Mouse (Mus musculus): ENCODE measurements around the gene Cfap65.

DNA sequence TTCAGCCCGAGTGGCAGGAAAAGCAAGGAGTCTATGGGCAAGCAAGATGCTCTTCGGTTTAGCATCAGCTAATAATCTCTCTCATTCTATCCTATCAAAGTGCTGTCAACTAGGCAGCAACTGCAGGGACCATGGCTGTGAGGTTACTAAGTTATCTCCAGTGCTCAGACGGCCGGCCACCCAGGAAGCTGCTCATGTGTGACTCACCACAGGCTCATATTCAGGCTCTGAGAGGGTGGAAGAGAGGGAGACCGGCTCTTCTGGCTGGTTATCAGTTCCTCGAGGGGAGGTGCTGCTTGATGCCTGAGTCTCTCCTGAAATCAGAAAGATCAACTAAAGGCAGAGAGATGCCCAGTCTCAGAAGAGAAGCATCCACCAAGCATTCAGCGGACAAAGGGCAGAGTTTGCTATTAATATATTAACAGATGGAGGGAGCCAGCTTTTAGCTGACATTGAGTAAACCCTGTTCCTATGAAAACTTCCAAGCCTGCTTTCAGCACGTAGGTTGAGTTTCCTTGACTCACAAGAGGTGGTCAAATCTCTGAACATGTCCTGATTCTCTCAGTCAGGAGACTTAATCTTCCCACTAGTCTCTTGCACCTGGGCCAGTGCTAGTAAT is 32.7 kb upstream of the Cfap65 start:
- TF ChIP-seq CTCF (IDR thresholded peaks at IDR 0.05; ENCODE audit: insufficient read depth, low read depth, low read length) (no peak), POLR2A (IDR thresholded peaks at IDR 0.05; ENCODE audit: insufficient read depth, low read depth, low read length) (no peak)

All from olfactory bulb, adult 2 months (tissue).